Comparison of ENCODE assay signal across 20 mouse cellular contexts in genomic region chr12:36187081-36187480, GRCm38 (mm10). TPM values are rescaled to one million over a fixed set of nuclear protein-coding genes. Genes with fewer than 3 reads are reported as not detected.
A peak's percentile ranks its signal among the peaks of the same experiment; 100 is the strongest.
DNase-seq lines count a peak whose midpoint lies in the region; ATAC-seq and TF ChIP-seq lines count a peak whose summit lies in the region.
"Had no signal": no experiment of that assay in that cellular context is flagged by ENCODE, and none has a peak within 500 bp of the region (broad histone marks: within the 10 kb centered on the region; RNA-seq: fewer than 3 reads in every experiment).

No protein-coding gene starts in this region.

- H3K36me3 ChIP-seq in intestine, postnatal 0 days (ENCODE audit: control insufficient read depth, insufficient read depth) = peaks cover 67% of the 10 kb centered on the region
- peaks cover 3% of the 10 kb centered on the region; the same call in 1 of the 2 replicates for H3K36me3 ChIP-seq in hindbrain, embryonic 11.5 days (ENCODE audit: control insufficient read depth, insufficient read depth, low read length)

- peak; percentile 14 for DNase-seq in lung, postnatal 25 days (ENCODE audit: low spot score)
- DNase-seq in lung, postnatal 10 days = no peak
- DNase-seq in lung, postnatal 36 days = peak; percentile 66
- no peak for DNase-seq in hindbrain, embryonic 11.5 days (ENCODE audit: low spot score)
- DNase-seq in gastrocnemius, postnatal 10 days = no peak
- DNase-seq in spleen, postnatal 4 days (ENCODE audit: low spot score in 2 of 2) = no peak
- DNase-seq: adrenal gland, postnatal 10 days; cerebellum, postnatal 25 days; forebrain, postnatal 0 days; heart, postnatal 14 days; kidney, postnatal 14 days; left cerebral cortex, postnatal 4 days; liver, embryonic 13.5 days; thymus, postnatal 14 days had no signal

- ATAC-seq in intestine, postnatal 0 days = peak; percentile 100
- no peak for ATAC-seq in hindbrain, embryonic 11.5 days (ENCODE audit: low FRiP score)
- ATAC-seq: forebrain, postnatal 0 days; Patski had no signal

- no peak overlapping the region for H3K4me2 ChIP-seq in intestine, postnatal 0 days (replicated peaks; ENCODE audit: low read depth)
- no peak overlapping the region for H3K4me2 ChIP-seq in hindbrain, embryonic 11.5 days (replicated peaks; ENCODE audit: low read depth, low read length)
- H3K4me2 ChIP-seq: embryonic facial prominence, embryonic 15.5 days; heart, embryonic 11.5 days; hindbrain, embryonic 14.5 days; liver, embryonic 13.5 days; midbrain, embryonic 12.5 days had no signal

- no peak overlapping the region for H3K9ac ChIP-seq in intestine, postnatal 0 days (ENCODE audit: low read depth, low read length)
- no peak overlapping the region for H3K9ac ChIP-seq in hindbrain, embryonic 11.5 days (ENCODE audit: low read depth, low read length)
- H3K9ac ChIP-seq: embryonic facial prominence, embryonic 15.5 days; forebrain, postnatal 0 days; hindbrain, embryonic 14.5 days; liver, embryonic 13.5 days; midbrain, embryonic 12.5 days had no signal

- no peaks in the 10 kb centered on the region for H3K27me3 ChIP-seq in intestine, postnatal 0 days (replicated peaks; ENCODE audit: control insufficient read depth, insufficient read depth, low read length)
- no peaks in the 10 kb centered on the region for H3K27me3 ChIP-seq in hindbrain, embryonic 11.5 days (ENCODE audit: control insufficient read depth, insufficient read depth, low read length)
- H3K27me3 ChIP-seq: embryonic facial prominence, embryonic 15.5 days; liver, embryonic 13.5 days; midbrain, embryonic 12.5 days; Patski had no signal

- peak overlapping the region; percentile 21; the same call in 1 of the 2 replicates for H3K27ac ChIP-seq in intestine, postnatal 0 days (ENCODE audit: low read depth, low read length)
- H3K27ac ChIP-seq in hindbrain, embryonic 11.5 days (ENCODE audit: low read depth, low read length) = no peak overlapping the region
- H3K27ac ChIP-seq: embryonic facial prominence, embryonic 15.5 days; hindbrain, embryonic 14.5 days; liver, embryonic 13.5 days; midbrain, embryonic 12.5 days had no signal

- H3K4me3 ChIP-seq in intestine, postnatal 0 days (ENCODE audit: low read depth, low read length) = no peak overlapping the region
- no peak overlapping the region for H3K4me3 ChIP-seq in hindbrain, embryonic 11.5 days (ENCODE audit: low read depth, low read length)
- H3K4me3 ChIP-seq: embryonic facial prominence, embryonic 15.5 days; liver, embryonic 13.5 days; midbrain, embryonic 12.5 days had no signal

- H3K9me3 ChIP-seq in intestine, postnatal 0 days (ENCODE audit: control insufficient read depth) = no peaks in the 10 kb centered on the region
- H3K9me3 ChIP-seq in hindbrain, embryonic 11.5 days (ENCODE audit: control insufficient read depth, low read length) = no peaks in the 10 kb centered on the region
- H3K9me3 ChIP-seq: embryonic facial prominence, embryonic 15.5 days; liver, embryonic 13.5 days; midbrain, embryonic 12.5 days had no signal

- H3K4me1 ChIP-seq in intestine, postnatal 0 days (replicated peaks; ENCODE audit: control insufficient read depth, insufficient read depth, low read length) = 0 out of 2 replicates have a peak, but pooled peaks cover 4% of the 10 kb centered on the region
- no peaks in the 10 kb centered on the region for H3K4me1 ChIP-seq in hindbrain, embryonic 11.5 days (replicated peaks; ENCODE audit: control insufficient read depth, insufficient read depth, low read length)
- H3K4me1 ChIP-seq: embryonic facial prominence, embryonic 15.5 days; liver, embryonic 13.5 days; midbrain, embryonic 12.5 days had no signal

- TF ChIP-seq CTCF in intestine, postnatal 0 days (IDR thresholded peaks at IDR 0.05; ENCODE audit: low read depth) = no peak

- 40% methylated on average over 6 of the region's 6 CpGs for WGBS in intestine, postnatal 0 days
- 75% methylated on average over 6 of the region's 6 CpGs for WGBS in hindbrain, embryonic 11.5 days

RNA-seq across cellular contexts. Expression of gene Bzw2, which starts 29.2 kb away (rescaled TPM):
- 71.9 and 75.3 TPM in 2 replicates for polyA plus RNA-seq in intestine, postnatal 0 days (2015; fragmentation: Nextera tagmentation; extraction: Ambion mirVana)
- 325 and 331 TPM in 2 replicates for polyA plus RNA-seq in hindbrain, embryonic 11.5 days (2014; fragmentation: Nextera tagmentation; extraction: Ambion mirVana)
- 100 to 1,000 TPM; 149 to 155 TPM for total RNA-seq in gastrocnemius, postnatal 10 days (2021)

RNA-seq across cellular contexts. Expression of gene Ankmy2, which starts 30.2 kb away (rescaled TPM):
- polyA plus RNA-seq in intestine, postnatal 0 days (2015; fragmentation: Nextera tagmentation; extraction: Ambion mirVana) = 25.8 and 26.6 TPM in 2 replicates
- polyA plus RNA-seq in hindbrain, embryonic 11.5 days (2014; fragmentation: Nextera tagmentation; extraction: Ambion mirVana) = 32.0 and 34.0 TPM in 2 replicates
- total RNA-seq in gastrocnemius, postnatal 10 days (2021) = 10 to 100 TPM; 13.0 to 16.5 TPM

Comparison
In these comparisons a context has a peak if more than half of its experiments do, and no peak if none do; other contexts are left out.
1. DNase-seq: peak in lung, postnatal 25 days (single experiment) and lung, postnatal 36 days (single experiment); none in lung, postnatal 10 days (single experiment), hindbrain, embryonic 11.5 days (single experiment), gastrocnemius, postnatal 10 days (single experiment) and spleen, postnatal 4 days (0 of 2).